Mouse (Mus musculus): Measurements from ENCODE around the gene Ifit3. TPM values are rescaled to one million over a fixed set of nuclear protein-coding genes. Genes with fewer than 3 reads are reported as not detected.
A peak's percentile ranks its signal among the peaks of the same experiment; 100 is the strongest.

Gene Ifit3
- polyA plus RNA-seq, 1 experiment = 14.0 TPM

GRCm38 (mm10) chr19:34620871-34621270, 37.5 kb downstream of the Ifit3 start:
- no peak for TF ChIP-seq CTCF (IDR thresholded peaks at IDR 0.05; ENCODE audit: insufficient read depth, low read length)
- no peak for TF ChIP-seq POLR2A (IDR thresholded peaks at IDR 0.05; ENCODE audit: borderline replicate concordance, extremely low read depth, low read depth, low read length)
- H3K4me3 ChIP-seq (replicated peaks; ENCODE audit: extremely low read depth, low read depth, low read length) = no peak overlapping the region
- 86% methylated on average over 5 of the region's 5 CpGs for WGBS
- DNase-seq = no peak
- no peaks in the 10 kb centered on the region for H3K4me1 ChIP-seq (ENCODE audit: control insufficient read depth, insufficient read depth, low read length)

- Histone ChIP-seq H3K4me3 (replicated peaks; ENCODE audit: extremely low read depth, low read depth, low read length) (no peak overlapping the region), H3K4me1 (ENCODE audit: control insufficient read depth, insufficient read depth, low read length) (no peaks in the 10 kb centered on the region)
- DNase-seq = no peak
- 94% methylated on average over 6 of the region's 6 CpGs for WGBS
- no peak for TF ChIP-seq POLR2A (IDR thresholded peaks at IDR 0.05; ENCODE audit: borderline replicate concordance, extremely low read depth, low read depth, low read length)
- no peak for TF ChIP-seq CTCF (IDR thresholded peaks at IDR 0.05; ENCODE audit: insufficient read depth, low read length)
Observed at GRCm38 (mm10) chr19:34623781-34624180, 40.5 kb downstream of the Ifit3 start.

- no peak for DNase-seq
- TF ChIP-seq POLR2A (IDR thresholded peaks at IDR 0.05; ENCODE audit: borderline replicate concordance, extremely low read depth, low read depth, low read length) = no peak
- TF ChIP-seq CTCF (IDR thresholded peaks at IDR 0.05; ENCODE audit: insufficient read depth, low read length) = no peak
- 71% methylated on average over 4 of the region's 4 CpGs for WGBS
- H3K4me3 ChIP-seq (replicated peaks; ENCODE audit: extremely low read depth, low read depth, low read length) = no peak overlapping the region
- no peaks in the 10 kb centered on the region for H3K4me1 ChIP-seq (ENCODE audit: control insufficient read depth, insufficient read depth, low read length)
Observed at GRCm38 (mm10) chr19:34624663-34625062, 41.3 kb downstream of the Ifit3 start.

GRCm38 (mm10) chr19:34627496-34627895, 44.2 kb downstream of the Ifit3 start:
- DNase-seq = no peak
- no peak for TF ChIP-seq POLR2A (IDR thresholded peaks at IDR 0.05; ENCODE audit: borderline replicate concordance, extremely low read depth, low read depth, low read length)
- Histone ChIP-seq H3K4me1 (ENCODE audit: control insufficient read depth, insufficient read depth, low read length) (no peaks in the 10 kb centered on the region), H3K4me3 (replicated peaks; ENCODE audit: extremely low read depth, low read depth, low read length) (no peak overlapping the region)
- 78% methylated on average over 2 of the region's 2 CpGs for WGBS

GRCm38 (mm10) chr19:34631487-34631886, 48.2 kb downstream of the Ifit3 start:
- peak; percentile 25 for DNase-seq
- TF ChIP-seq POLR2A (IDR thresholded peaks at IDR 0.05; ENCODE audit: borderline replicate concordance, extremely low read depth, low read depth, low read length) (no peak), CTCF (IDR thresholded peaks at IDR 0.05; ENCODE audit: insufficient read depth, low read length) (no peak)
- Histone ChIP-seq H3K4me3 (replicated peaks; ENCODE audit: extremely low read depth, low read depth, low read length) (no peak overlapping the region), H3K4me1 (ENCODE audit: control insufficient read depth, insufficient read depth, low read length) (no peaks in the 10 kb centered on the region)

GRCm38 (mm10) chr19:34633484-34633883, 50.2 kb downstream of the Ifit3 start:
- no peak for DNase-seq
- WGBS = 23% methylated on average over 2 of the region's 2 CpGs
- H3K4me1 ChIP-seq (ENCODE audit: control insufficient read depth, insufficient read depth, low read length) = no peaks in the 10 kb centered on the region
- no peak overlapping the region for H3K4me3 ChIP-seq (replicated peaks; ENCODE audit: extremely low read depth, low read depth, low read length)
- no peak for TF ChIP-seq POLR2A (IDR thresholded peaks at IDR 0.05; ENCODE audit: borderline replicate concordance, extremely low read depth, low read depth, low read length)
- no peak for TF ChIP-seq CTCF (IDR thresholded peaks at IDR 0.05; ENCODE audit: insufficient read depth, low read length)

- Histone ChIP-seq H3K4me1 (ENCODE audit: control insufficient read depth, insufficient read depth, low read length) (peaks cover 15% of the 10 kb centered on the region), H3K4me3 (replicated peaks; ENCODE audit: extremely low read depth, low read depth, low read length) (no peak overlapping the region)
- 9% methylated on average over 3 of the region's 3 CpGs for WGBS
- TF ChIP-seq CTCF (IDR thresholded peaks at IDR 0.05; ENCODE audit: insufficient read depth, low read length) = peak; percentile 76
- no peak for TF ChIP-seq POLR2A (IDR thresholded peaks at IDR 0.05; ENCODE audit: borderline replicate concordance, extremely low read depth, low read depth, low read length)
- peak; percentile 65 for DNase-seq
Observed at GRCm38 (mm10) chr19:34636933-34637557, 53.7 kb downstream of the Ifit3 start.

Other genes starting within 250 kb of the Ifit3 start
- gene Ch25h, start 108.4 kb upstream of the Ifit3 start, polyA plus RNA-seq (2012; rRNA removed) = 22.9 and 32.8 TPM in 2 replicates
- gene Lipa, start 56.1 kb upstream of the Ifit3 start, polyA plus RNA-seq (2012; rRNA removed) = 31.1 and 47.2 TPM in 2 replicates
- gene Ifit2, start 32.8 kb upstream of the Ifit3 start, polyA plus RNA-seq (2012; rRNA removed) = 3.8 and 6.3 TPM in 2 replicates
- 0.78 and 1.1 TPM in 2 replicates for gene Ifit1bl1, start 18.4 kb downstream of the Ifit3 start, polyA plus RNA-seq (2012; rRNA removed)
- 2.1 and 4.5 TPM in 2 replicates for gene Ifit3b, start 24.4 kb downstream of the Ifit3 start, polyA plus RNA-seq (2012; rRNA removed)
- 0.25 and 0.30 TPM in 2 replicates for gene Ifit1bl2, start 57.2 kb downstream of the Ifit3 start, polyA plus RNA-seq (2012; rRNA removed)
- 3.5 and 5.0 TPM in 2 replicates for gene Ifit1, start 57.3 kb downstream of the Ifit3 start, polyA plus RNA-seq (2012; rRNA removed)
- 2.9 and 3.8 TPM in 2 replicates for gene Slc16a12, start 163.8 kb downstream of the Ifit3 start, polyA plus RNA-seq (2012; rRNA removed)